Mouse (Mus musculus): ENCODE results near the gene Cdk8. TPM values are rescaled to one million over a fixed set of nuclear protein-coding genes. Genes with fewer than 3 reads are reported as not detected.

Gene Cdk8
- total and polyA plus RNA-seq, 3 experiments, result 139 to 745 (median 154) TPM

GRCm38 (mm10) chr5:146330765-146331115 lies 99.7 kb downstream of the Cdk8 start:
- Histone ChIP-seq H3K4me3 (ENCODE audit: control insufficient read depth in 1 of 2, insufficient read depth in 1 of 2, low read depth in 2 of 2, low read length in 2 of 2) (peak overlapping the region; percentile 54 to 68), H3K36me3 (ENCODE audit: control insufficient read depth in 1 of 2, insufficient read depth in 2 of 2, low read length in 2 of 2) (peaks cover 0 to 2% of the 10 kb centered on the region in 2 experiments; a peak in 1 of 4 replicates), H3K27me3 (ENCODE audit: control insufficient read depth in 1 of 2, insufficient read depth in 2 of 2, low read length in 2 of 2) (no peaks in the 10 kb centered on the region), H3K79me2 (ENCODE audit: control insufficient read depth, insufficient read depth, low read length, poor library complexity) (no peaks in the 10 kb centered on the region), H3K4me1 (ENCODE audit: control insufficient read depth in 1 of 2, insufficient read depth in 2 of 2, low read length in 2 of 2) (peaks cover 3 to 4% of the 10 kb centered on the region in 2 experiments; a peak in 2 of 4 replicates), H3K9me3 (replicated peaks; ENCODE audit: insufficient read depth, low read length) (no peaks in the 10 kb centered on the region), H3K9ac (ENCODE audit: control insufficient read depth, low read depth, low read length, poor library complexity, severe bottlenecking) (peak overlapping the region; percentile 54), H3K27ac (ENCODE audit: control insufficient read depth, low read depth, low read length) (peak overlapping the region; percentile 41; the same call in 1 of the 2 replicates)
- peak; percentile 88 for DNase-seq (ENCODE audit: low read depth, low spot score)
- TF ChIP-seq JUND (IDR thresholded peaks at IDR 0.05; ENCODE audit: low read depth, low read length) (0 out of 2 replicates have a peak, but pooled peaks have one; percentile 45), MAFK (IDR thresholded peaks at IDR 0.05; ENCODE audit: borderline replicate concordance, low read depth, low read length) (no peak), MEF2A (IDR thresholded peaks at IDR 0.05; ENCODE audit: extremely low read depth, insufficient replicate concordance, low read depth, low read length, poor library complexity, severe bottlenecking) (no peak), ETS1 (IDR thresholded peaks at IDR 0.05; ENCODE audit: low read depth, low read length) (peak; percentile 24; the same call in 1 of the 2 replicates), MXI1 (IDR thresholded peaks at IDR 0.05; ENCODE audit: low read depth, low read length) (peak; percentile 58; the same call in 1 of the 2 replicates), NELFE (IDR thresholded peaks at IDR 0.05; ENCODE audit: low read depth, low read length) (no peak), CHD1 (IDR thresholded peaks at IDR 0.05; ENCODE audit: low read depth, low read length) (0 out of 2 replicates have a peak, but pooled peaks have one; percentile 69), GABPA (IDR thresholded peaks at IDR 0.05; ENCODE audit: low read depth, low read length) (peak; percentile 14; the same call in 1 of the 2 replicates), MYB (IDR thresholded peaks at IDR 0.05; ENCODE audit: low read depth, low read length) (no peak), POLR2AphosphoS5 (IDR thresholded peaks at IDR 0.05; ENCODE audit: borderline replicate concordance, low read depth, low read length) (no peak), SMC3 (IDR thresholded peaks at IDR 0.05; ENCODE audit: low read depth, low read length) (no peak; the same call in 1 of the 2 replicates), MAZ (IDR thresholded peaks at IDR 0.05; ENCODE audit: low read depth, low read length) (peak; percentile 25; the same call in 1 of the 2 replicates), MAX (IDR thresholded peaks at IDR 0.05; ENCODE audit: low read length) (peak; percentile 57), KAT2A (conservative IDR thresholded peaks at IDR 0.05; ENCODE audit: low read depth, low read length) (0 out of 2 replicates have a peak, but pooled peaks have one; percentile 16), EP300 (IDR thresholded peaks at IDR 0.05; ENCODE audit: low read depth in 1 of 2, low read length in 2 of 2) (peak; percentile 15 to 22; a peak in 1 of 4 replicates), ZNF384 (IDR thresholded peaks at IDR 0.05; ENCODE audit: low read depth, low read length) (no peak)

- H3K27ac ChIP-seq (ENCODE audit: control insufficient read depth, low read depth, low read length), result peak overlapping the region; percentile 41; the same call in 1 of the 2 replicates
- H3K4me3 ChIP-seq (ENCODE audit: control insufficient read depth in 1 of 2, insufficient read depth in 1 of 2, low read depth in 2 of 2, low read length in 2 of 2), result peak overlapping the region; percentile 54 to 68
- TF ChIP-seq EP300 (IDR thresholded peaks at IDR 0.05; ENCODE audit: low read depth in 1 of 2, low read length in 2 of 2), result 0 out of 4 replicates have a peak, but pooled peaks of 1 of the 2 experiments have one; percentile 1
- 0 out of 2 replicates have a peak, but pooled peaks have one; percentile 6 for TF ChIP-seq KAT2A (conservative IDR thresholded peaks at IDR 0.05; ENCODE audit: low read depth, low read length)
- no peak for TF ChIP-seq TAL1 (IDR thresholded peaks at IDR 0.05; ENCODE audit: low read length)
- H3K9me3 ChIP-seq (replicated peaks; ENCODE audit: insufficient read depth, low read length), result no peaks in the 10 kb centered on the region
- DNase-seq (ENCODE audit: low read depth, low spot score), result no peak
- H3K4me1 ChIP-seq (ENCODE audit: control insufficient read depth in 1 of 2, insufficient read depth in 2 of 2, low read length in 2 of 2), result peaks cover 3 to 4% of the 10 kb centered on the region in 2 experiments; a peak in 2 of 4 replicates
- no peaks in the 10 kb centered on the region for H3K27me3 ChIP-seq (ENCODE audit: control insufficient read depth in 1 of 2, insufficient read depth in 2 of 2, low read length in 2 of 2)
- peaks cover 0 to 2% of the 10 kb centered on the region in 2 experiments; a peak in 1 of 4 replicates for H3K36me3 ChIP-seq (ENCODE audit: control insufficient read depth in 1 of 2, insufficient read depth in 2 of 2, low read length in 2 of 2)
- H3K9ac ChIP-seq (ENCODE audit: control insufficient read depth, low read depth, low read length, poor library complexity, severe bottlenecking), result peak overlapping the region; percentile 54
- H3K79me2 ChIP-seq (ENCODE audit: control insufficient read depth, insufficient read depth, low read length, poor library complexity), result no peaks in the 10 kb centered on the region
Measured at GRCm38 (mm10) chr5:146331131-146331530, 100.1 kb downstream of the Cdk8 start.

Data from MEL (cell line).